Mouse (Mus musculus): ENCODE measurements around the gene Atp5l.
"Not testable (repeated sequence)": the region's sequence is repeated elsewhere in the genome, so short reads cannot be mapped to it uniquely, and the experiment has no call there.

The Atp5l gene

GRCm38 (mm10) chr9:44920374-44921122, at the start of gene Atp5l:
Atp5l (minus strand) TSS chr9:44920742.
- DNase-seq (ENCODE audit: low spot score): peak; percentile 97

GRCm38 (mm10) chr9:44969450-44969849, 48.9 kb upstream of the Atp5l start:
- DNase-seq (ENCODE audit: low spot score): no peak

- not testable (repeated sequence) for DNase-seq (ENCODE audit: low spot score)
Measured at GRCm38 (mm10) chr9:44967763-44968162, 47.2 kb upstream of the Atp5l start.

- peak; percentile 88 for DNase-seq (ENCODE audit: low spot score)
Measured at GRCm38 (mm10) chr9:44966815-44967242, 46.3 kb upstream of the Atp5l start.

- no peak for DNase-seq (ENCODE audit: low spot score)
Measured at GRCm38 (mm10) chr9:44965833-44966466, 45.4 kb upstream of the Atp5l start.

GRCm38 (mm10) chr9:44965126-44965832, 44.7 kb upstream of the Atp5l start, which contains the start of gene Ube4a:
Ube4a (minus strand) TSS chr9:44965600.
- DNase-seq (ENCODE audit: low spot score): peak; percentile 100

GRCm38 (mm10) chr9:44954432-44954831, 33.9 kb upstream of the Atp5l start:
- DNase-seq (ENCODE audit: low spot score): no peak

- no peak for DNase-seq (ENCODE audit: low spot score)
Measured at GRCm38 (mm10) chr9:44947836-44948235, 27.3 kb upstream of the Atp5l start.

GRCm38 (mm10) chr9:44946185-44946695, 25.7 kb upstream of the Atp5l start:
- DNase-seq (ENCODE audit: low spot score): no peak

GRCm38 (mm10) chr9:44942421-44942820, 21.9 kb upstream of the Atp5l start:
- DNase-seq (ENCODE audit: low spot score): no peak

- DNase-seq (ENCODE audit: low spot score): no peak
Measured at GRCm38 (mm10) chr9:44941756-44942155, 21.2 kb upstream of the Atp5l start.

GRCm38 (mm10) chr9:44921543-44921942, 1.0 kb upstream of the Atp5l start:
- no peak for DNase-seq (ENCODE audit: low spot score)

- DNase-seq (ENCODE audit: low spot score): peak; percentile 59
Measured at GRCm38 (mm10) chr9:44921123-44921468, 554 bp upstream of the Atp5l start.

- DNase-seq (ENCODE audit: low spot score): no peak
Measured at GRCm38 (mm10) chr9:44919606-44920005, 936 bp downstream of the Atp5l start.

GRCm38 (mm10) chr9:44916196-44916595, 4.3 kb downstream of the Atp5l start:
- DNase-seq (ENCODE audit: low spot score): peak; percentile 56

GRCm38 (mm10) chr9:44914706-44915105, 5.8 kb downstream of the Atp5l start:
- no peak for DNase-seq (ENCODE audit: low spot score)

- no peak for DNase-seq (ENCODE audit: low spot score)
Measured at GRCm38 (mm10) chr9:44911365-44911764, 9.2 kb downstream of the Atp5l start.

- no peak for DNase-seq (ENCODE audit: low spot score)
Measured at GRCm38 (mm10) chr9:44905620-44906019, 14.9 kb downstream of the Atp5l start.

- DNase-seq (ENCODE audit: low spot score): no peak
Measured at GRCm38 (mm10) chr9:44904964-44905363, 15.6 kb downstream of the Atp5l start.

- DNase-seq (ENCODE audit: low spot score): no peak
Measured at GRCm38 (mm10) chr9:44903856-44904255, 16.7 kb downstream of the Atp5l start.

- no peak for DNase-seq (ENCODE audit: low spot score)
Measured at GRCm38 (mm10) chr9:44900402-44900801, 20.1 kb downstream of the Atp5l start.

- DNase-seq (ENCODE audit: low spot score): no peak
Measured at GRCm38 (mm10) chr9:44899716-44900115, 20.8 kb downstream of the Atp5l start.

GRCm38 (mm10) chr9:44897024-44897423, 23.5 kb downstream of the Atp5l start:
- no peak for DNase-seq (ENCODE audit: low spot score)
